Comparison of ENCODE assay signal across 33 mouse cellular contexts in genomic region chr7:140851916-140852315, GRCm38 (mm10). TPM values are rescaled to one million over a fixed set of nuclear protein-coding genes. Genes with fewer than 3 reads are reported as not detected.
A peak's percentile ranks its signal among the peaks of the same experiment; 100 is the strongest.
DNase-seq lines count a peak whose midpoint lies in the region; ATAC-seq and TF ChIP-seq lines count a peak whose summit lies in the region.
"Had no signal": no experiment of that assay in that cellular context is flagged by ENCODE, and none has a peak within 500 bp of the region (broad histone marks: within the 10 kb centered on the region; RNA-seq: fewer than 3 reads in every experiment).

No protein-coding gene starts in this region.

- H3K9ac ChIP-seq in midbrain, embryonic 11.5 days (ENCODE audit: low read length): no peak overlapping the region
- H3K9ac ChIP-seq in midbrain, postnatal 0 days (replicated peaks; ENCODE audit: low read length, poor library complexity, severe bottlenecking): no peak overlapping the region
- H3K9ac ChIP-seq: embryonic facial prominence, embryonic 13.5 days; forebrain, embryonic 12.5 days; forebrain, embryonic 15.5 days; hindbrain, embryonic 12.5 days; hindbrain, embryonic 15.5 days had no signal

- no peaks in the 10 kb centered on the region for H3K27me3 ChIP-seq in midbrain, embryonic 11.5 days (ENCODE audit: control insufficient read depth, insufficient read depth, low read length)
- no peaks in the 10 kb centered on the region for H3K27me3 ChIP-seq in midbrain, postnatal 0 days (ENCODE audit: insufficient read depth, low read length)
- H3K27me3 ChIP-seq: embryonic facial prominence, embryonic 13.5 days; forebrain, embryonic 15.5 days; hindbrain, embryonic 12.5 days; hindbrain, embryonic 15.5 days had no signal

- no peak for TF ChIP-seq POLR2A in lung, adult 2 months (IDR thresholded peaks at IDR 0.05; ENCODE audit: borderline replicate concordance, extremely low read depth, low read depth, low read length)

- H3K4me2 ChIP-seq in midbrain, embryonic 11.5 days: no peak overlapping the region
- H3K4me2 ChIP-seq in midbrain, postnatal 0 days (ENCODE audit: low read depth, low read length, poor library complexity, severe bottlenecking): no peak overlapping the region
- H3K4me2 ChIP-seq: embryonic facial prominence, embryonic 13.5 days; forebrain, embryonic 12.5 days; forebrain, embryonic 15.5 days; heart, embryonic 11.5 days; hindbrain, embryonic 12.5 days; hindbrain, embryonic 15.5 days had no signal

- TF ChIP-seq CTCF in midbrain, postnatal 0 days (IDR thresholded peaks at IDR 0.05): no peak
- TF ChIP-seq CTCF in lung, adult 2 months (IDR thresholded peaks at IDR 0.05; ENCODE audit: insufficient read depth, low read length): no peak

- H3K4me3 ChIP-seq in midbrain, embryonic 11.5 days (ENCODE audit: low read depth, low read length): no peak overlapping the region
- H3K4me3 ChIP-seq in midbrain, postnatal 0 days (ENCODE audit: low read depth, low read length): no peak overlapping the region
- H3K4me3 ChIP-seq in lung, adult 2 months (replicated peaks; ENCODE audit: extremely low read depth, low read depth, low read length): no peak overlapping the region
- H3K4me3 ChIP-seq: embryonic facial prominence, embryonic 10.5 days; embryonic facial prominence, embryonic 13.5 days; erythroblast, embryonic 14.5 days; forebrain, embryonic 12.5 days; forebrain, embryonic 15.5 days; hindbrain, embryonic 12.5 days; hindbrain, embryonic 15.5 days had no signal

- DNase-seq in adrenal gland, adult 8-10 months: peak; percentile 58
- no peak for DNase-seq in adrenal gland, postnatal 25 days
- DNase-seq in midbrain, embryonic 11.5 days (ENCODE audit: low spot score, missing footprints): peak; percentile 23
- no peak for DNase-seq in midbrain, postnatal 0 days (ENCODE audit: low spot score)
- DNase-seq in adrenal gland, postnatal 36 days: peak; percentile 47 to 48
- no peak for DNase-seq in lung, adult 2 months
- DNase-seq: cerebellum, adult 11-12 months; cerebellum, adult 8-10 months; cerebellum, postnatal 10 days; cerebellum, postnatal 36 days; embryo, embryonic 11 days; gastrocnemius, postnatal 10 days; gastrocnemius, postnatal 36 days; heart, adult 11 months had no signal

- no peak for ATAC-seq in midbrain, embryonic 11.5 days (ENCODE audit: low FRiP score)
- ATAC-seq in midbrain, postnatal 0 days (ENCODE audit: low FRiP score): no peak
- ATAC-seq: CD4-positive, CD25-positive, alpha-beta regulatory T cell, adult 4 months; forebrain, embryonic 15.5 days; intestine, postnatal 0 days had no signal

- 95% methylated on average over 4 of the region's 4 CpGs for WGBS in midbrain, embryonic 11.5 days
- 98% methylated on average over 4 of the region's 4 CpGs for WGBS in midbrain, postnatal 0 days
- 92% methylated on average over 4 of the region's 4 CpGs for WGBS in lung, adult 2 months

- no peak overlapping the region for H3K27ac ChIP-seq in midbrain, embryonic 11.5 days (ENCODE audit: low read depth, low read length)
- H3K27ac ChIP-seq in midbrain, postnatal 0 days (ENCODE audit: low read depth, low read length): no peak overlapping the region
- H3K27ac ChIP-seq: embryonic facial prominence, embryonic 10.5 days; embryonic facial prominence, embryonic 13.5 days; forebrain, embryonic 12.5 days; forebrain, embryonic 15.5 days; hindbrain, embryonic 12.5 days; hindbrain, embryonic 15.5 days had no signal

- peaks cover 4% of the 10 kb centered on the region for H3K36me3 ChIP-seq in midbrain, embryonic 11.5 days (ENCODE audit: control insufficient read depth, insufficient read depth, low read length)
- peaks cover 26% of the 10 kb centered on the region for H3K36me3 ChIP-seq in midbrain, postnatal 0 days (ENCODE audit: insufficient read depth, low read length)

- peaks cover 7% of the 10 kb centered on the region for H3K4me1 ChIP-seq in midbrain, embryonic 11.5 days (ENCODE audit: control insufficient read depth, insufficient read depth, low read length)
- H3K4me1 ChIP-seq in midbrain, postnatal 0 days (ENCODE audit: insufficient read depth, low read length): peaks cover 4% of the 10 kb centered on the region; the same call in 1 of the 2 replicates
- H3K4me1 ChIP-seq in lung, adult 2 months (ENCODE audit: control insufficient read depth, insufficient read depth, low read length): peaks cover 5% of the 10 kb centered on the region; the same call in 1 of the 2 replicates

- no peaks in the 10 kb centered on the region for H3K9me3 ChIP-seq in midbrain, embryonic 11.5 days (ENCODE audit: control insufficient read depth, low read length)
- H3K9me3 ChIP-seq in midbrain, postnatal 0 days (ENCODE audit: low read length): no peaks in the 10 kb centered on the region
- H3K9me3 ChIP-seq: embryonic facial prominence, embryonic 10.5 days; embryonic facial prominence, embryonic 13.5 days; forebrain, embryonic 12.5 days; forebrain, embryonic 15.5 days; hindbrain, embryonic 12.5 days; hindbrain, embryonic 15.5 days had no signal

RNA-seq across cellular contexts. Expression of gene Gm45785, which starts 4.2 kb away (rescaled TPM):
- total RNA-seq in adrenal gland, adult 8-10 months (2022): 1 to 10 TPM in 2 of 4 experiments, not detected in 2; 1.0 to 1.2 TPM
- 1.5 TPM in 1 of 2 replicates, not detected in the other for total RNA-seq in adrenal gland, postnatal 25 days (2021)
- not detected in 2 replicates for polyA plus RNA-seq in midbrain, embryonic 11.5 days (2014; fragmentation: Nextera tagmentation; extraction: Ambion mirVana)
- total RNA-seq in midbrain, postnatal 0 days (2014; rRNA removed): 0.27 and 2.5 TPM in 2 replicates
- polyA plus RNA-seq in midbrain, postnatal 0 days (2015; fragmentation: Nextera tagmentation; extraction: Ambion mirVana): 0.20 TPM in 1 of 2 replicates, not detected in the other
- 1 to 10 TPM in 1 of 2 experiments, not detected in 1; 1.3 TPM for total RNA-seq in adrenal gland, postnatal 36 days (2021)
- polyA plus RNA-seq in lung, adult 2 months (2012; rRNA removed): 2.2 TPM in 1 of 2 replicates, not detected in the other
- total RNA-seq: gastrocnemius, postnatal 10 days; gastrocnemius, postnatal 36 days; heart, adult 8-10 months; heart, postnatal 25 days; MEL had no signal
- polyA plus RNA-seq: C2C12; CD4-positive, CD25-positive, alpha-beta regulatory T cell, adult 4 months; embryonic facial prominence, embryonic 13.5 days; erythroblast, embryonic 14.5 days; forebrain, embryonic 12.5 days; forebrain, embryonic 15.5 days; heart, embryonic 11.5 days; heart, embryonic 14.5 days; heart, postnatal 0 days; hindbrain, embryonic 12.5 days; hindbrain, embryonic 15.5 days; intestine, embryonic 14.5 days; intestine, postnatal 0 days had no signal

RNA-seq across cellular contexts. Expression of gene Odf3, which starts 4.3 kb away (rescaled TPM):
- 1 to 10 TPM in 2 of 4 experiments, under 1 TPM in 1, not detected in 1; 0.23 to 1.3 (median 1.2) TPM for total RNA-seq in adrenal gland, adult 8-10 months (2022)
- total RNA-seq in adrenal gland, postnatal 25 days (2021): 0.62 TPM in 1 of 2 replicates, not detected in the other
- not detected in 2 replicates for polyA plus RNA-seq in midbrain, embryonic 11.5 days (2014; fragmentation: Nextera tagmentation; extraction: Ambion mirVana)
- total RNA-seq in midbrain, postnatal 0 days (2014; rRNA removed): not detected in 2 replicates
- polyA plus RNA-seq in midbrain, postnatal 0 days (2015; fragmentation: Nextera tagmentation; extraction: Ambion mirVana): 0.17 and 0.22 TPM in 2 replicates
- total RNA-seq in adrenal gland, postnatal 36 days (2021): under 1 TPM in 1 of 2 experiments, not detected in 1; 0.26 TPM
- 0.24 TPM in 1 of 2 replicates, not detected in the other for polyA plus RNA-seq in lung, adult 2 months (2012; rRNA removed)
- total RNA-seq: gastrocnemius, postnatal 10 days; gastrocnemius, postnatal 36 days; heart, adult 8-10 months; heart, postnatal 25 days; hematopoietic stem cell, adult 5-6 weeks; MEL had no signal
- polyA plus RNA-seq: CD4-positive, CD25-positive, alpha-beta regulatory T cell, adult 4 months; embryonic facial prominence, embryonic 10.5 days; erythroblast, embryonic 14.5 days; heart, embryonic 11.5 days; heart, embryonic 14.5 days; heart, postnatal 0 days; hindbrain, embryonic 12.5 days; hindbrain, embryonic 15.5 days; intestine, embryonic 14.5 days; intestine, postnatal 0 days had no signal

RNA-seq across cellular contexts. Expression of gene Ric8a, which starts 4.8 kb away (rescaled TPM):
- total RNA-seq in adrenal gland, adult 8-10 months (2022): 10 to 100 TPM; 59.8 to 87.7 (median 75.9) TPM
- 53.8 and 68.7 TPM in 2 replicates for total RNA-seq in adrenal gland, postnatal 25 days (2021)
- 60.4 and 65.5 TPM in 2 replicates for polyA plus RNA-seq in midbrain, embryonic 11.5 days (2014; fragmentation: Nextera tagmentation; extraction: Ambion mirVana)
- 81.2 and 127 TPM in 2 replicates for total RNA-seq in midbrain, postnatal 0 days (2014; rRNA removed)
- 91.8 and 98.1 TPM in 2 replicates for polyA plus RNA-seq in midbrain, postnatal 0 days (2015; fragmentation: Nextera tagmentation; extraction: Ambion mirVana)
- total RNA-seq in adrenal gland, postnatal 36 days (2021): 10 to 100 TPM; 52.7 to 60.4 TPM
- 112 and 138 TPM in 2 replicates for polyA plus RNA-seq in lung, adult 2 months (2012; rRNA removed)

RNA-seq across cellular contexts. Expression of gene Bet1l, which starts 5.5 kb away (rescaled TPM):
- total RNA-seq in adrenal gland, adult 8-10 months (2022): 10 to 100 TPM; 37.7 to 53.3 (median 46.1) TPM
- 37.2 and 44.1 TPM in 2 replicates for total RNA-seq in adrenal gland, postnatal 25 days (2021)
- polyA plus RNA-seq in midbrain, embryonic 11.5 days (2014; fragmentation: Nextera tagmentation; extraction: Ambion mirVana): 23.9 and 25.3 TPM in 2 replicates
- total RNA-seq in midbrain, postnatal 0 days (2014; rRNA removed): 19.1 and 26.0 TPM in 2 replicates
- 49.9 and 53.9 TPM in 2 replicates for polyA plus RNA-seq in midbrain, postnatal 0 days (2015; fragmentation: Nextera tagmentation; extraction: Ambion mirVana)
- total RNA-seq in adrenal gland, postnatal 36 days (2021): 10 to 100 TPM; 30.5 to 41.4 TPM
- polyA plus RNA-seq in lung, adult 2 months (2012; rRNA removed): 25.5 and 30.5 TPM in 2 replicates

RNA-seq across cellular contexts. Expression of gene Scgb1c1, which starts 6.6 kb away (rescaled TPM):
- not detected for total RNA-seq in adrenal gland, adult 8-10 months (2022)
- not detected in 2 replicates for total RNA-seq in adrenal gland, postnatal 25 days (2021)
- not detected in 2 replicates for polyA plus RNA-seq in midbrain, embryonic 11.5 days (2014; fragmentation: Nextera tagmentation; extraction: Ambion mirVana)
- total RNA-seq in midbrain, postnatal 0 days (2014; rRNA removed): not detected in 2 replicates
- polyA plus RNA-seq in midbrain, postnatal 0 days (2015; fragmentation: Nextera tagmentation; extraction: Ambion mirVana): not detected in 2 replicates
- total RNA-seq in adrenal gland, postnatal 36 days (2021): not detected
- polyA plus RNA-seq in lung, adult 2 months (2012; rRNA removed): 45.0 and 76.2 TPM in 2 replicates
- total RNA-seq: gastrocnemius, postnatal 10 days; gastrocnemius, postnatal 36 days; hematopoietic stem cell, adult 5-6 weeks; MEL had no signal
- polyA plus RNA-seq: C2C12; CD4-positive, CD25-positive, alpha-beta regulatory T cell, adult 4 months; cortical plate, adult 2 months; embryonic facial prominence, embryonic 10.5 days; embryonic facial prominence, embryonic 13.5 days; erythroblast, embryonic 14.5 days; forebrain, embryonic 12.5 days; forebrain, embryonic 15.5 days; heart, embryonic 11.5 days; heart, embryonic 14.5 days; hindbrain, embryonic 12.5 days; hindbrain, embryonic 15.5 days; intestine, embryonic 14.5 days; intestine, postnatal 0 days had no signal

Comparison
In these comparisons a context has a peak if more than half of its experiments do, and no peak if none do; other contexts are left out.
1. DNase-seq: peak in adrenal gland, adult 8-10 months (single experiment), midbrain, embryonic 11.5 days (single experiment) and adrenal gland, postnatal 36 days (2 of 2); none in adrenal gland, postnatal 25 days (single experiment), midbrain, postnatal 0 days (single experiment) and lung, adult 2 months (single experiment).